Mouse (Mus musculus): ENCODE results near the gene Olfr876.

DNA sequence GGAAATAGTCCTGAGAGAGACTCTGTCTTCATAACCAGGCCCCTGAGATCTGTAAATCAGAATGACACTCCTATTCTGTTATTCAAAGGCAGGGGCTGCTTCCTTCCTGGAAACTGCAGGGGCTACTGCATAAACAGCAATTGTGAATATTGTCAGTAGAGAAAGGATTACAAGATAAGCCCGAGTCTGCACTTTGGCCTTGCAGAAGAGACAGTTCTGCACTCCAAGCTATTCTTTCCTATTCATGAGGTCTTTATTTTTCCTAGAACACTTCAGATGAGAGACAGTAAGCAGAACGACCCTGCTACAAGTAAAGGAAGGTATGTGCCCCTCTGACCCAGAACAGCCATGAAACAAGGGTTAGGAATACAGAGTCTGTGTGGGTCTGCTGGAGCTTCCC is 31.1 kb upstream of the Olfr876 start, which contains the start of gene Olfr875:
- no peak for TF ChIP-seq CTCF (IDR thresholded peaks at IDR 0.05)
- no peak for TF ChIP-seq EP300 (IDR thresholded peaks at IDR 0.05)

Measured in lung, postnatal 0 days (tissue).